Mouse (Mus musculus): ENCODE results near the gene Yif1a.

- TF ChIP-seq ZNF384 (IDR thresholded peaks at IDR 0.05; ENCODE audit: low read depth, low read length) (no peak), MAFK (IDR thresholded peaks at IDR 0.05; ENCODE audit: insufficient read depth, low read depth, low read length) (no peak)
Measured at GRCm38 (mm10) chr19:5072389-5073019, 15.8 kb upstream of the Yif1a start.

All from ES-E14 (cell line).